Mouse (Mus musculus) activated CD4-positive, CD25-positive, alpha-beta regulatory T cell, adult 4 months (primary cell): Measurements from ENCODE around the gene Fam222a. TPM values are rescaled to one million over a fixed set of nuclear protein-coding genes. Genes with fewer than 3 reads are reported as not detected.
A peak's percentile ranks its signal among the peaks of the same experiment; 100 is the strongest.

Source experiments
- ATAC-seq: one replicate; pipeline ENCODE4 v1.8.0; 2017
- polyA plus RNA-seq, 2 experiments: library from polyadenylated mRNA; unstranded; fragments of 100-300 nt; shearing (Covaris generic); gene quantifications; one replicate each; pipeline ENCODE4 v1.2.1; 2017

Fam222a gene
- polyA plus RNA-seq, 2 experiments from 2014 or later, result not detected

GRCm38 (mm10) chr5:114560965-114561364 lies 6.9 kb upstream of the Fam222a start:
- no peak for ATAC-seq

- ATAC-seq, result no peak
These were observed 3.8 kb upstream of the Fam222a start for GRCm38 (mm10) chr5:114563994-114564393.

DNA sequence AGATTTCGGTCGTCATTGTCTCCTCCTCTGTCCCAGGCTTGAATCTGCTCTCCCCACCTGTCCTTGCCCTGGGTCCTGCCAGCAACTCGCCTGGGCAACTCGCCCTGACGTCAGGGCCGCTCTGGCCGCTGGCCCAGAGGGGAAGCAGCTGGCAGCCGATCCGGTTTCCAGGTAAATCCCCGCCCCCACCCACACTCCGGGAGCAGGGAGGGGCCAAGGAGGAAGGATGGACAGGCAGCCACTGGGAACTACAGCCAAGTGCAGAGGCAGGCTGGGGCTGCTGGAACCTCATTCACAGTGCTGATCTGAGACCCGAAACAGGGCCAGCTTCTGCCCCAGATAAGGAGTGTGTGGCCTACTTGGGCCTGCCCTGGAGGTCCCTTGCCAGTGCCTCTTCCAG lies 2.5 kb upstream of the Fam222a start:
- ATAC-seq, result no peak

GRCm38 (mm10) chr5:114565751-114566150 lies 2.1 kb upstream of the Fam222a start:
- ATAC-seq, result no peak

GRCm38 (mm10) chr5:114566461-114566860 lies 1.4 kb upstream of the Fam222a start:
- no peak for ATAC-seq

DNA sequence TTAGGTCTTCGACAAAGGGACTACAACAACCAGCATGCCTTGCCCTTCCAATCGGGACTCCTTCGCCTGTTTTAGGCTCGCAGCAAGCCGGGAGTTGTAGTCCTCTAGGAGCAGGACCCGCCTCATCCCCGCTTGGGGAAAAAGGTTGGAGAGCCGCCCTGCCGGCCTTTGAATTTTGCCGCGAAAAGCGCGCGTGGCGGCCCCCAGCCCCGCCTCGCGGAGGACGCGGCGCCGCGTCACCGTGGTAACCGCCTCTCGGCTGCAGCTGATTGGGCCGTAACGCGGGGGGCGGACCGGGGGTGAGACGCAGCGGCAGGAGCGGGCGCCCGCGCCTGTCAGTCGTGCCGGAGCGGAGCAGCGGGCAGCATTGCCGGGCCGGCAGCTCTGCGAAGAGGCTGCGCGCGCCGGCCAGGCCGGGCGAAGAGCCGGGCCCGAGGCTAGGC lies 720 bp upstream of the Fam222a start:
- peak; percentile 88 for ATAC-seq

DNA sequence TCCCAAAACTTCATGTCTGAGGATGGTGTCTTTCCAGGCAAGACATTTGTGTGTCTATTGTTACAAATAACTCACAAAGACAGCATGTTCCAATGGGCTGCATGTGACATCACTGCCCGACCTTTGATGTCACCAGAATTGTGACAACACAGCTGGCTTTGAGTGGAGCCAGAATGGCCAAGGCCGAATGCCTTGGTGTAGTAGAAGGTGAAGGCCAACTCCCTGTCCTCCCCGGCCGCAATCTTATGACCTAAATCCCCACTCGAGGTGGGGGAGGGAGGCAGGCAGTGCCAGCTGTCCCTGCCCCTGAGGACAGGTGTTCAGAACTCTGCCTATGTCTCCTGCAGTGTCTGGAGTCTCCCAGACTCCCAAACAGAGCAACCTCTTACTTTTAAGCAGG lies 1.0 kb downstream of the Fam222a start:
- no peak for ATAC-seq

GRCm38 (mm10) chr5:114569918-114570670 lies 2.3 kb downstream of the Fam222a start:
- ATAC-seq, result no peak

DNA sequence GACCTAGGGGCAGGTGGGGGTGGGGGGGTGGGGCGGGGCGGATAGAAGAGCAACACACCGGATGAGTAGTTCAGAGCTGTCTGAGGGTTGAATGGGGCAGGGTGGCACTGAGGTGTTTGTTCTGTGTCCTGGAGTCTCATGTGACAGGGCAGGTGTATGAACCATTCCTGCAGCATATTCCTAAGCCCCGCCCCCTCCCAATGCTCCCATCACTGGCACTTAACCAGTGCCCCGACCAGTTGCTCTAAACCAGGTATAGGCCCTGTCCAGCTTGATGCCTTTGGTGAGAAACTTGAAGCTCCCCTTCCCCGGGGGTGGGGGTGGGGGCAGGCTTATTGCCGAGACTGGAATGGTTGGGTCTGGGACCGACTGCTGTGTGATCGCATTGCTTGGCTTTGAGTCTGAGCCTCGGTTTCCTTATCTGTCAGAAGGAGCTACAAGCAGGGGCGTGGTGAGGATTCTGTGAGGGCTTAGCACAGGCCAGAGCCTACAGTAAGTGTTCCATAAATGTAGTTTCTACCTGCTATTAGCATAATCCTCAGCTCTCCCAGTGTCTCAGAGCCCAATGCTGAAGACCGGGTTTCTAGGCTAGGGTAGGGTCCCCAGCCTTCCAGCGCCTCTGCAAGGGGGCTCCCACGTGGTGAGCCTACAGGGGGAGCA lies 3.1 kb downstream of the Fam222a start:
- no peak for ATAC-seq

DNA sequence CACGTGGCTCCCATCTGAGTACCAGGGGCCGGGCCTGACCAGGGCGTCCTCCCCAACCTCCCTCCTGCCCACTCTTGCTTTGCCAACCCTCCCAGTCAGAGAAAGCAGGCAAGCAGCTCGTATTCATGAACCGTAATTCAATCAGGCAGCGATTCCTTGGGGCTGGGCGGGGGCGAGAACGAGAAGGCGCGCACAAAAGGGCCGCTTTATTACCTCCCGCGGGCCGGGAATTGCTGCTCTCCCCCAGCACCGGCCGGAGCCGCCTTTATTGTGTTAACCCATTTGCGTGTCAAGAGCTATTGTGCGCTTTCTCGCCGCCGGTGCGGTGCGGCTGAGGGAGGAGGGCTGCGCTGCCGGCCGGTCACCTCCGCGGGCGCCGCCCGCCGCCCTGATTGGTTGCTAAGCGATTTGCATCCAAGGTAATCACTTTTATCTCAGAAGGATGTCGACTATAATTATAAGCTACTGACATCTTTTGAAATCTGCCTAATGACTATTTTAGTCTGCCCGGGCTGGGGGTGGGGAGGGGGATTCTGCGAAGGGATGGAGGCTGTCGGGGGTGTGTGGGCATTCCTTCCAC lies 3.7 kb downstream of the Fam222a start:
- no peak for ATAC-seq

- no peak for ATAC-seq
These were observed 5.2 kb downstream of the Fam222a start for GRCm38 (mm10) chr5:114572997-114573396.

GRCm38 (mm10) chr5:114573920-114574628 lies 6.3 kb downstream of the Fam222a start:
- ATAC-seq, result no peak

GRCm38 (mm10) chr5:114575010-114575409 lies 7.2 kb downstream of the Fam222a start:
- ATAC-seq, result no peak

DNA sequence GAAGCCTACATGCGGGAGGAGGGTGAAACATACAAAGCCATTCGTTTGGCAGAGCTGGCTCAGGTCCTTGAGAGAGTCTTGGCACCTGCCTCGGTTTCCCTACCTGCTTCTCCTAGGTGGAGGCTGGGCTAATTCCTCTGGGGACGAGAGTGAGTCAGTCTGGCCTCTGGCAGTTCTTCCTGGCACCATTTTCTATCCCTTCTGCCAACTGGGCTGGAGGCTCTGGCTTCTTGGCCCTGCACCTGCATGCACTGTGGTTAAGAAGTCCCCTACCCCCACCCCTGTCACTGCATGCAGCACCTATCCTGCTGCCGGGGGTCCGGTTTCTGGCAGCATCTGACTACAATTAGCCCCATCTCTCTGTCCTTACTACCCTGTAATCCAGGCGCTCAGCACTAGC lies 7.7 kb downstream of the Fam222a start:
- no peak for ATAC-seq

DNA sequence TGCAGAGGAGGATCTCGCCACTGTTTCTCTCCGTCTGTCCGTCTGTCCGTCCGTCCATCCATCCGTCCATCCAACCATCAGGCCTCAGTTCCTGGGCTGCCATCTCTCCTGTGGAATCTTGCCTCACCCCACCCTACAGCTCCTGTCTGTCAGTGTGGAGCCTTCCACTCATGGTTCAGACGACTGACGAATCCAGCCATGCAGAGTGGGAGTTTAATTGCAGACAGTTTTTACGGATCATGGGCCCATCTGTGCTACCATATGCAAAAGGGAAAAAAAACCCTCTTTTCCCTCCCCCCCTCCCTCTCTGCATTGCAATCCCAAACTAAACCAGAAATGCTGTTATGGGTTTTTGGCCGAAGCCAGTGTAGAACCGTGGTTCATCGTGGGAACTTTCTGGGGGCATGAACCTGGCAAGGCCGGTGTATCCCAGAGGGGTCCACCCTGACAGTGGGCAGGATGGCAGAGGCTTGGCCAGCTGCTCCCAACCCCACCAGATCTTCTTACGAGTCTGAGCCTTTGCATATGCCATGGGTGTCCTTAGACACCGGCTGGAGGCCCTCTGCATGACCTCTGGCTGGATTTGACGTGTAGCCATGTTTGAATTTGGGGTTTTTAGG lies 8.3 kb downstream of the Fam222a start:
- ATAC-seq, result no peak

DNA sequence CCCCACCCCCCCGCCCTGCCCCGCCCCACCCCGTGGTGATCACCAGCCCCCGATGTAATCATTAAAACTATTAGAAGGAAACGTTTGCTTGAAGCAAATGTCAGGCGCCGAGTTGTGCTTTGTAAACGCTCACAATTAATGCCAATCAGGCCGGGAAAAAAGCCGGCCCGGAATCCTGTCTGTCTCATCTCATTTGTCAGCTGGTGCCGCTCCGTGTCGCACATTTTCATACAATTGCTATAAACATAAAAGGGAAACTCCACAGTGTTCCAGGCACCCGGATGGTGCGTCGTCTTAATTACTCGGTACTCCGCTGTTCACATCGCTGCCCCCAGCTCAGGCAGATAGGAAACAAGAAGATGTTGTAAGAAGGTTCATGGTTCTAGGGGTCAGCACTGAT lies 10.5 kb downstream of the Fam222a start:
- ATAC-seq, result no peak

GRCm38 (mm10) chr5:114579714-114580357 lies 12.0 kb downstream of the Fam222a start:
- no peak for ATAC-seq

- no peak for ATAC-seq
These were observed 13.7 kb downstream of the Fam222a start for GRCm38 (mm10) chr5:114581486-114581885.

- ATAC-seq, result no peak
These were observed 15.2 kb downstream of the Fam222a start for GRCm38 (mm10) chr5:114583046-114583445.

DNA sequence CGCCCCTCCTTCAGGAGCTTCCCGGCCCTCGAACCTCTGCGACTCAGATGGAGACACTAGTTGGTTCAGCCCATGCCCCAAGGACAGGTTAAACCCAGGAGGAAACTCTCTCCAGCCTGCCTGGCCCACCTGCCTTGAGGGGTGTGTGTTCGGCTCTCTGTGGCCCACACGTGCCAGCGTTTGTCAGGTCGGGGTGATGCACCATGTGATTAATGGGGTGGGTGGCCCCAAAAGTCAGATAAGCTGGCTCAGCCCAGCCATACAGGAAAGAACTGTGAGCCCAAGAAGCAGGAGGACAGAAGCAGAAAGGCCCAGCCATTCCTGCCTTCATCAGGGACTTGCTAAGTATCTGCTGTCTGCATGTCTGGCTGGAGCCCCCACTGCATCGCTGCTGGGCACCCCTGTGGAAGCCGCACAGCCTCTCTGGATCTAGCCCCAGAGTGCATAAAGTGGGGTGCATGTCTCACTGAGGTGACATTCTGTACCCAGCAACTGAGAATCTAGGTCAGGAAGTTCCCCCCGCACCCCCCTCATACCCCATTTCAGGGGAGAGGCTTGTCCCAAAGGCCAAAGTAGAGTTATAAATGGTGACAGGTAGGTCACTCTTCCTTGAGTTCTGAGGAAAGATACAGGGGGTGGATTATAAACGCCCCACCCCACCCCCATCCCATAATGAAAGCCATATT lies 15.8 kb downstream of the Fam222a start:
- no peak for ATAC-seq

DNA sequence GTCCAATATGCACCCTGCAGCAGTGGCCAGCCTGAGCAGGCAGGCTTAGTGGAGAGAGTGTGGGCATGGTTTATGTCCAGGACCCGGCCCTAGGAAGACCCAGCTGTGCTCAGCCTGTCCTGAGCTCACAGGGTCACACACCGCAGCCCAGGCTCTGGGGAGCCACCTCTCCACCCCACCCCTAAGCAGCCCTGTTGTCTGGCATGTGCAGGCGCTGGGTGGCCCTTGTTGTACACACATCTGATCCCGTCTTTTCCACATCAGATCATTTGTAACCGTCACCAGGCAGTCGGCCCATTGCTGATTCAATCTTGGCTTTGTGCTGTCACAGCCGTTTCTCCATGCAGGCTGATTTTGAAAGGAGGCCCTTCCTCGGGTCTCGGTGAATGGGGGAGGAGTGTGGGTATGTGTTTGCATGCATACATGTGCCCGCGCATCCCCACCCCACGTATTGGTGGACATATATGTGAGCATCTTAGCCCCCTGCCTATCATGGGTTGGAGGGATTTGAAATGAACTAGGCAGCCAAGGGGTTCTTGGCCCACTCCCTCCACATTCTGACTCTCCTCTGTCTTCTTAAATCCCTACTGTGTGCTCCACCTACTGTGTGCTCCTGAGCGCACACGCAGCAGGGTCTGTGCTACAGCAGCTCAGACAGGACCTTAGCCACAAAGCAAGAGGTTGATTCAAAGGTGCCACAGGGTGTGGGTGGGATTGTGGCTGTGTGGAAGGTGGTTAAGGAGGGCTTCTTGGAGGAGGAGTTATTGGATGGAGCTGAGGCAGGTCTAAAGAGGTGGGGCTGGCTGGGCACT lies 16.7 kb downstream of the Fam222a start:
- ATAC-seq, result no peak
